Mouse (Mus musculus) intestine, embryonic 15.5 days (tissue): ENCODE results near the gene Rcbtb2. TPM values are rescaled to one million over a fixed set of nuclear protein-coding genes. Genes with fewer than 3 reads are reported as not detected.
"Not testable (repeated sequence)": the region's sequence is repeated elsewhere in the genome, so short reads cannot be mapped to it uniquely, and the experiment has no call there.

Experiments
- ATAC-seq: fragments of 200-750 bp; cut with Nextera tagmentation; 2 replicates; pipeline ENCODE4 v1.8.0; 2017; ENCODE audit warnings: moderate TSS enrichment, moderate library complexity
- H3K27ac ChIP-seq: fragments of 300-500 bp; sonication (generic); 2 replicates; pipeline ENCODE4 v1.5.1; 2015; ENCODE audit warnings: mild to moderate bottlenecking, inconsistent platforms
- H3K27me3 ChIP-seq: fragments of 300-500 bp; sonication (generic); replicated peaks from 2 replicates; pipeline ENCODE4 v1.6.1; 2015; ENCODE audit warnings: inconsistent platforms
- H3K36me3 ChIP-seq: fragments of 300-500 bp; sonication (generic); 2 replicates; pipeline ENCODE4 v1.6.1; 2015; ENCODE audit warnings: inconsistent platforms
- H3K4me1 ChIP-seq: fragments of 300-500 bp; sonication (generic); replicated peaks from 2 replicates; pipeline ENCODE4 v1.6.1; 2015; ENCODE audit warnings: inconsistent platforms
- H3K4me2 ChIP-seq: fragments of 300-500 bp; sonication (generic); replicated peaks from 2 replicates; pipeline ENCODE4 v1.6.1; 2015; ENCODE audit warnings: mild to moderate bottlenecking, inconsistent platforms
- H3K4me3 ChIP-seq: fragments of 300-500 bp; sonication (generic); replicated peaks from 2 replicates; pipeline ENCODE4 v1.5.1; 2015; ENCODE audit warnings: inconsistent platforms
- H3K9ac ChIP-seq: fragments of 300-500 bp; sonication (generic); 2 replicates; pipeline ENCODE4 v1.6.1; 2015; ENCODE audit warnings: inconsistent platforms
- H3K9me3 ChIP-seq: fragments of 300-500 bp; sonication (generic); 2 replicates; pipeline ENCODE4 v1.6.1; 2016; ENCODE audit warnings: inconsistent platforms
- WGBS: fragments of 180-500 bp; shearing (Covaris S2); methylation state at CpG from one replicate; pipeline ENCODE4 v1.1.7; 2015; 5-methylcytosine and 5-hydroxymethylcytosine counted together
- polyA plus RNA-seq: library from polyadenylated mRNA; unstranded; fragments of >200 nt; fragmentation: Nextera tagmentation; extraction: Ambion mirVana; gene quantifications from 2 replicates; pipeline ENCODE4 v1.2.1, GENCODE M21; 2015

Gene Rcbtb2
- 69.2 and 77.0 TPM in 2 replicates for polyA plus RNA-seq

- WGBS, result 38% methylated on average over 4 of the region's 4 CpGs
Observed at GRCm38 (mm10) chr14:73122923-73123278, at the start of gene Rcbtb2. TSS of gene Rcbtb2 (plus strand) at chr14:73123037.

DNA sequence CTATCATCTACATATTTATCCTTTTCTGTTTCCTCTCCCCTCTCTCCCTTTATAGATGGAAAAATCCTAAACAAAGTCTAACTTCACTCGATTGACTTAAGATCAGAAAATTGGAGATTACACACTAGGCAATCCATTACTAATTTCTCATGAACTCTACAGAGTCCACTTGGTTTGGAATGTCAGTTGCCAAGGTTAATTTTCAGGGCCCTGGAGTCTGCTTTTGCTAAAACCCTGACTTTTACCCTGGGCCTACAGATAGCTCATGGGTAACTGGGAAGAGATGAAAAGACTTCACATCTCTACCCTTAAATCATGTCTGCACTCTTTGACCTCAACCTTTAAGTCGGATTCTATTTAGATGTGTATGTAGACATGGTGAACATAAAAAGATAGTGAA is 39.3 kb upstream of the Rcbtb2 start:
- Histone ChIP-seq H3K4me2 (no peak overlapping the region), H3K9ac (no peak overlapping the region), H3K27me3 (no peaks in the 10 kb centered on the region), H3K9me3 (no peaks in the 10 kb centered on the region), H3K4me1 (no peaks in the 10 kb centered on the region), H3K27ac (no peak overlapping the region), H3K4me3 (no peak overlapping the region), H3K36me3 (no peaks in the 10 kb centered on the region)
- WGBS, result 79% methylated on average over 2 of the region's 2 CpGs
- ATAC-seq, result no peak

More at GRCm38 (mm10) chr14:73122923-73123278, at the start of gene Rcbtb2:
- Histone ChIP-seq H3K4me2 (no peak within 1 kb of the TSS), H3K36me3 (no peaks in the 10 kb centered on the region), H3K4me3 (no peak within 1 kb of the TSS), H3K27me3 (no peaks in the 10 kb centered on the region), H3K27ac (no peak within 1 kb of the TSS), H3K9ac (no peak within 1 kb of the TSS), H3K4me1 (peaks cover 2% of the 10 kb centered on the region; the same call in 1 of the 2 replicates), H3K9me3 (no peaks in the 10 kb centered on the region)
- no peak for ATAC-seq

GRCm38 (mm10) chr14:73086425-73086824 is 36.4 kb upstream of the Rcbtb2 start:
- H3K9me3 ChIP-seq, result no peaks in the 10 kb centered on the region
- no peak overlapping the region for H3K9ac ChIP-seq
- H3K4me3 ChIP-seq, result no peak overlapping the region
- WGBS, result 70% methylated on average over 3 of the region's 3 CpGs
- H3K27me3 ChIP-seq, result no peaks in the 10 kb centered on the region
- no peaks in the 10 kb centered on the region for H3K36me3 ChIP-seq
- ATAC-seq, result no peak
- H3K4me1 ChIP-seq, result no peaks in the 10 kb centered on the region
- H3K4me2 ChIP-seq, result no peak overlapping the region
- H3K27ac ChIP-seq, result no peak overlapping the region

DNA sequence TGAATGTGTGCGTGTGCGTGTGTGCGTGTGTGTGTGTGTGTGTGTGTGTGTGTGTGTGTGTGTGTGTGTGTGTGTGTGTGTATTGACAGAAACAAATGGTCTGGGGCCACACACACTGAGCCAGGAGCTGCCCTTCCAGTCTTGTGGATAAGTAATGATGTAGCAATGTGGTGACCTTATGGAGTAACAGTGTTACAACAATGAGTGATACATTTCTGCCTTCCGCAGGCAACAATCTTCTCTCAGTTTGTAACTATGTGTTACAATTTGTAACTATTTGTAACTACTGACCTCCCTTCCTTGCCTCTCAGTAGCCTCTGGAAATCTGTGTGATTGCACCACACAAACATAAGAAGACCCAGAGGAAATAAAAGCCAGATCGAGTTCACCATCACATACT is 35.6 kb upstream of the Rcbtb2 start:
- H3K27ac ChIP-seq, result no peak overlapping the region
- H3K4me3 ChIP-seq, result no peak overlapping the region
- no peaks in the 10 kb centered on the region for H3K9me3 ChIP-seq
- no peaks in the 10 kb centered on the region for H3K27me3 ChIP-seq
- H3K9ac ChIP-seq, result no peak overlapping the region
- no peak for ATAC-seq
- H3K36me3 ChIP-seq, result no peaks in the 10 kb centered on the region
- no peaks in the 10 kb centered on the region for H3K4me1 ChIP-seq
- H3K4me2 ChIP-seq, result no peak overlapping the region
- WGBS, result 79% methylated on average over 5 of the region's 5 CpGs

DNA sequence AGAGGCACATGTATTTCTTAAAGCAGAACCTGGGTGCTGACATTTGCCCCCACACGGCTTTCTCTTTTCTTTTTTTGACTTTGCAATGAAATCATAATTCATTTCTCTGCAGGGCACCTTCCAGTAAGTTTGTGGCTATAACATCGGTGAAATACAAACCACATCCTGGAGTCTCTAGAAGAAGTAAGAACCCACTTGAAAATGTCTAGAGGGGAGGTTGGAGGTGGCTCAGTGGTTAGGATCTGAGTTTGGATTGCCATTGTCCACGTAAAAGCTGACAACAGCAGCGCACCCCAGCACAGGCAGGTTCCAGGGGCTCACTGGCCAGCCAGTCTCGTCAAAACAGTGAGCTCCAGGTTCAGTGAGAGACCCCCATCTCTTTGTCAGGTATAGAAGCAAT is 35.1 kb upstream of the Rcbtb2 start:
- no peaks in the 10 kb centered on the region for H3K27me3 ChIP-seq
- WGBS, result 80% methylated on average over 5 of the region's 5 CpGs

GRCm38 (mm10) chr14:73088224-73088623 is 34.6 kb upstream of the Rcbtb2 start:
- 90% methylated on average over 1 of the region's 1 CpGs for WGBS
- Histone ChIP-seq H3K27ac (no peak overlapping the region), H3K27me3 (no peaks in the 10 kb centered on the region), H3K4me3 (no peak overlapping the region), H3K9me3 (no peaks in the 10 kb centered on the region), H3K9ac (no peak overlapping the region), H3K4me2 (no peak overlapping the region), H3K4me1 (no peaks in the 10 kb centered on the region), H3K36me3 (no peaks in the 10 kb centered on the region)
- no peak for ATAC-seq

More for the DNA sequence above, 35.1 kb upstream of the Rcbtb2 start:
- Histone ChIP-seq H3K4me1 (no peaks in the 10 kb centered on the region), H3K9me3 (no peaks in the 10 kb centered on the region), H3K4me2 (no peak overlapping the region), H3K9ac (no peak overlapping the region), H3K4me3 (no peak overlapping the region), H3K36me3 (no peaks in the 10 kb centered on the region), H3K27ac (no peak overlapping the region)
- ATAC-seq, result no peak

- no peaks in the 10 kb centered on the region for H3K4me1 ChIP-seq
- no peak overlapping the region for H3K27ac ChIP-seq
- WGBS, result 89% methylated on average over 3 of the region's 3 CpGs
- no peak overlapping the region for H3K4me3 ChIP-seq
- no peaks in the 10 kb centered on the region for H3K9me3 ChIP-seq
- no peaks in the 10 kb centered on the region for H3K27me3 ChIP-seq
- no peak overlapping the region for H3K9ac ChIP-seq
- H3K36me3 ChIP-seq, result no peaks in the 10 kb centered on the region
- no peak overlapping the region for H3K4me2 ChIP-seq
- ATAC-seq, result no peak
Observed at GRCm38 (mm10) chr14:73092871-73093270, 30.0 kb upstream of the Rcbtb2 start.

GRCm38 (mm10) chr14:73094802-73095550 is 27.9 kb upstream of the Rcbtb2 start:
- ATAC-seq, result no peak
- Histone ChIP-seq H3K9me3 (no peaks in the 10 kb centered on the region), H3K4me1 (no peaks in the 10 kb centered on the region), H3K4me3 (no peak overlapping the region), H3K27ac (no peak overlapping the region), H3K27me3 (no peaks in the 10 kb centered on the region), H3K9ac (no peak overlapping the region), H3K36me3 (no peaks in the 10 kb centered on the region), H3K4me2 (no peak overlapping the region)
- 55% methylated on average over 13 of the region's 13 CpGs for WGBS

DNA sequence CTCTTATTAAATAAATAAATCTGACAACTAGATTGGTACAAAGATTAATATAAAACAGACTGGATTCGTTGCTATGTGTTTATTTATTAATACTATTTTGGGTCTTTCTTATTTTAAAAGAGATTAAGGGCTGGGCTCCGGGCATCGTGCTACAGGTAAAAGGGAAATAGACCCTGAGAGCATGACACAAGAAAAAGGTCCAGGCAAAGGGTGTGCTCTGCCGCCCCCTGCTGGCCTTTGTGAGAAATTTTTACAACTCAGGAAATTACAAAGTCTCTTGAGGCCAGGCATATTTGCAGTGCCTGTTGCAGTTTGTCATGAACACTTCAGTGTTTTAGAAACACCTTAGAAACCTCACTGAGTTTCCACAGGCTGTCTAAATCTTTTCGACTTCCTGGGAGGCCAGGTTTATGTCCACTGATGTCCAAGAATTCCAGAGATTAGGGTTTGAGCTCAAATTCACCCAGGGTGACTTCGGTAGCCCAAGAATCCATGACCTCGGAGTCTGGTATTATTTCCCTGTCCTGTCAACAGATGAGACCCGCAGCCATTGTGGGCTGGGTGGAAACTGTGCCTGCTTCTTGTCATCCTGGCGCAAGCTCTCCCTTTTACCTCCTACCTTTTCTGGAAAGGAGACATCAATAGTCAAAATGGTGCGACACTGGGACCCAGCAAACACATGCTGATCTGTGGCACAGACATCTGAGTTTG is 24.0 kb upstream of the Rcbtb2 start:
- ATAC-seq, result no peak; the same call in 1 of the 2 replicates
- Histone ChIP-seq H3K27me3 (no peaks in the 10 kb centered on the region), H3K9me3 (no peaks in the 10 kb centered on the region), H3K4me3 (no peak overlapping the region), H3K9ac (no peak overlapping the region), H3K27ac (no peak overlapping the region), H3K4me2 (no peak overlapping the region), H3K4me1 (no peaks in the 10 kb centered on the region), H3K36me3 (no peaks in the 10 kb centered on the region)
- WGBS, result 30% methylated on average over 10 of the region's 10 CpGs

DNA sequence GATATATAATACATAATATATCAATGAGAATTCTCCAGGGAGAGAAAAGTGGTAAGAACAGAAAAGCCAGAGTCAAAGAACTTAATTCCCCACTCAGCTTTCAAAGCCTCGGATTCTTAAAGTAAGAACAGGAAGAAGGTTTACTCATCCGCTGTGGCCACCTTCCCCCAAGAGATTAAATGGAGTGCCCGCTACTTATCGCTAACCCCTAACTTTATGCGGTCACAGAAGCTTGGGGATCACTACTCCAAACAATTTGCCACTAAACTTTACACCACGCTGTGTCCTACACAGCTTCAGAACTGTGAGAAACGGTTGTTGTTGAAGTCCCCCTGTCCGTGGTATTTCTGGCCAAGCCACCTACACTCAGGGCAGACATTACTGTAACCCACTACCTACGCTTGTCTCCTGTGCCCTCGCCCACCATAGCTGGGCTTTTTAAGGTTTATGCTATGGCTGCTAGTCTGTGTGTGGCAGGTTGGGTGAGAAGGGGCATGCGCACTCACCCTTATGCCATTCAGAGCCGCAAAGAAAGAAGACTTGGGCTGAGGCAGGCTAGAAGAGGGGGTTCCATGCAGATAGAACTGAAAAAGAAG is 20.5 kb upstream of the Rcbtb2 start:
- Histone ChIP-seq H3K9me3 (no peaks in the 10 kb centered on the region), H3K4me1 (no peaks in the 10 kb centered on the region), H3K27me3 (no peaks in the 10 kb centered on the region), H3K4me2 (peak overlapping the region; percentile 52), H3K9ac (no peak overlapping the region), H3K36me3 (no peaks in the 10 kb centered on the region), H3K27ac (no peak overlapping the region), H3K4me3 (peak overlapping the region; percentile 13; the same call in 1 of the 2 replicates)
- no peak for ATAC-seq
- 31% methylated on average over 12 of the region's 12 CpGs for WGBS

GRCm38 (mm10) chr14:73102986-73103385 is 19.9 kb upstream of the Rcbtb2 start:
- Histone ChIP-seq H3K4me2 (peak overlapping the region; percentile 52), H3K4me3 (peak overlapping the region; percentile 13; the same call in 1 of the 2 replicates)
- 24% methylated on average over 4 of the region's 4 CpGs for WGBS

GRCm38 (mm10) chr14:73104913-73105312 is 17.9 kb upstream of the Rcbtb2 start:
- no peak for ATAC-seq

More at GRCm38 (mm10) chr14:73102986-73103385, 19.9 kb upstream of the Rcbtb2 start:
- H3K9me3 ChIP-seq, H3K9ac ChIP-seq, ATAC-seq, H3K36me3 ChIP-seq, H3K27me3 ChIP-seq, H3K4me1 ChIP-seq, H3K27ac ChIP-seq: not testable (repeated sequence)

More at GRCm38 (mm10) chr14:73104913-73105312, 17.9 kb upstream of the Rcbtb2 start:
- Histone ChIP-seq H3K4me1 (no peaks in the 10 kb centered on the region), H3K27me3 (no peaks in the 10 kb centered on the region), H3K4me3 (no peak overlapping the region), H3K4me2 (no peak overlapping the region), H3K9me3 (no peaks in the 10 kb centered on the region), H3K9ac (no peak overlapping the region), H3K36me3 (no peaks in the 10 kb centered on the region), H3K27ac (no peak overlapping the region)
- 53% methylated on average over 6 of the region's 6 CpGs for WGBS
